Mouse (Mus musculus) urinary bladder, postnatal 0 days (tissue): ENCODE data around the gene Snx25. TPM values are rescaled to one million over a fixed set of nuclear protein-coding genes. Genes with fewer than 3 reads are reported as not detected.

Experiments used
- polyA plus RNA-seq: library from polyadenylated mRNA; unstranded; fragments of >200 nt; fragmentation: Nextera tagmentation; extraction: Ambion mirVana; gene quantifications from 2 replicates; pipeline ENCODE4 v1.2.1, GENCODE M21; 2015

The Snx25 gene
- polyA plus RNA-seq: 5.0 and 5.4 TPM in 2 replicates

GRCm38 (mm10) chr8:46152064-46153031 lies at the start of gene Snx25:
TSS of gene Snx25 (minus strand) at chr8:46152159.

DNA sequence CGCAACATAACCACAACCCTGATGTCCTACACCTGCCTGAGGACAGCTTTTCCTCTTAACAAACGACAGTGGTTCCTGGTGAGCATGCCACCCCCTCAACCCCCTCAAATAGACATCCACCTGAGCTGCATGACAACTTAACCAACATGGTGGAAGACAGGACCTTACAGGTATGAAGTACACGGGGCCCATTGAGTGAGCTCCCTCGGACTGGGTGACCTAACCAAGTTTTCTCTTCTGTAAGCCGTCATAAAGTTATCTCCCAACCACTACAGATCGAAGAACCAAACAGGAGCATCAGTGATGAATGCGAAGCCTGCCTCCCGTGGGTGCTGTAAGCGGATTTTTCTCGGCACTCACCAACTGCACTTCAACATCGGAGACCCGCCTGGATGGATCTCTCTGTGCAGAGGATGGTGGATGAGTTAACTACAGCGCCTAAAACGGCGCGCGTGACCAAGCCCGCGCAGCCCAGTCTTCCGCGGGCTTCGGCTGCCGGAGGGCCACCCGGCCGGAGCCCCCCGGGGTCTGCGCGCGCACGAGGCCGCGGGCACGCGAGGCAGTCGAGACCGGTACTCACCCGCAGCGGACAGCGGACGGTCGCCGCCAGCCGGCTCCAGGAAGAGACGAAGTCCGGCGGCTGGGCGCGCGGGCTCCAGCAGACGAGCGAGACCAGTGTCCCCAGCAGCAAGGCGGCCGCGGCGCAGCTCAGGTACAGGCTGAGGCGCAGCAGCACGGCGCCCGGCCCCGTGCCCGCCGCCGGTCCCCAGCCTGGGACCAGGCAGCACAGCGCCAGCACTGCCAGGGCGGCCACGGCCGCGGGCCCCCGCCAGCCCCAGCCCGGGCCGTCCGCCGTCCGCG lies 527 bp downstream of the Snx25 start, which contains the start of gene Cfap97:
Gene Cfap97, plus strand, starts transcription at position 570 of the 861 bp plus-strand sequence.

GRCm38 (mm10) chr8:46005596-46005995 lies 146.4 kb downstream of the Snx25 start, which contains the start of gene Ankrd37:
TSS of gene Ankrd37 (minus strand) at chr8:46005707.

DNA sequence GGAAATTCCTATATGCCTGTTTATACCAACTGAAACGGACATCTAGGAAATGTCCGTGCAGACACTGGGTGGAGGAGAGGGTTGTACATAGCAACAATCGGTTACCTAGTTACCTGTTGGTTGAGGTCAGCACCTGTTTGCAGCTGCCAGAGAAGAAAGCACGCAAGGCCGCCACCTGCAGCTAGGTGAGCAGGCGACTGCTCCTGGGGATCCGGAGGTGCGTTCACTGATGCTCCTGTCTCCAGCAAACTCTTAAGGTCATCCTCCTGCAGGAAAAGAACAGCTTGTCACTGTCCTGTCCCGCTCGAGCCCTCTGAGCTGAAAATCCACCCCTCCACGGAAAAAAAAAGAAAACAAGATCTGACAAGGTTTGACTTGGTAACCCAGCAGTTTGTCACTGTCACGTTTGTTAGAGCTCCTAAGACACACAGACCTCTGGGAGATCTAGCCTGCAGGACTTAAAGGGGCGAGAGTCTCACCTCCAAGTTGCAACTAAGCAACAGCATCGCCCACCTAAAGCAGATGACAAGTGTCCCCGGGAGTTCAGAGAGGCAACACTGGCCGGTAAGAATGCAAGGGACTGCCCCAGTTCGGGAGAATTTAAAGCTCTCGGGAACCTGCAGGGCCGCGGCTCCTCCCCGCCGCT lies 152.7 kb downstream of the Snx25 start, which contains the start of gene Lrp2bp:
Gene Lrp2bp, plus strand, starts transcription at position 166 of the 646 bp plus-strand sequence.

Other genes with a start within 250 kb of the Snx25 start
- not detected in 2 replicates for gene Ccdc110, start 217.5 kb downstream of the Snx25 start, polyA plus RNA-seq
- 1.3 and 1.4 TPM in 2 replicates for gene 1700029J07Rik, start 176.9 kb downstream of the Snx25 start, polyA plus RNA-seq
- 69.6 and 72.7 TPM in 2 replicates for gene Ufsp2, start 176.6 kb downstream of the Snx25 start, polyA plus RNA-seq
- 0.31 and 0.35 TPM in 2 replicates for gene Lrp2bp, start 152.9 kb downstream of the Snx25 start, polyA plus RNA-seq
- gene Ankrd37, start 146.5 kb downstream of the Snx25 start, polyA plus RNA-seq: 13.5 and 15.7 TPM in 2 replicates
- gene Cfap97, start 388 bp downstream of the Snx25 start, polyA plus RNA-seq: 14.8 and 18.8 TPM in 2 replicates
- gene Slc25a4, start 59.1 kb upstream of the Snx25 start, polyA plus RNA-seq: 897 and 991 TPM in 2 replicates
- not detected in 2 replicates for gene Helt, start 142.5 kb upstream of the Snx25 start, polyA plus RNA-seq